Mouse (Mus musculus) CD8-positive naive resting alpha-beta T cell, adult 2 months (primary cell): ENCODE measurements around the gene Smg8.
"Not testable (repeated sequence)": the region's sequence is repeated elsewhere in the genome, so short reads cannot be mapped to it uniquely, and the experiment has no call there.

Source experiments
- DNase-seq, 2 experiments: peaks; one replicate each; pipeline ENCODE4 v3.0.0; 2022; ENCODE audit warnings: low read depth in 2 of 2, low spot score in 2 of 2

Gene Smg8

DNA sequence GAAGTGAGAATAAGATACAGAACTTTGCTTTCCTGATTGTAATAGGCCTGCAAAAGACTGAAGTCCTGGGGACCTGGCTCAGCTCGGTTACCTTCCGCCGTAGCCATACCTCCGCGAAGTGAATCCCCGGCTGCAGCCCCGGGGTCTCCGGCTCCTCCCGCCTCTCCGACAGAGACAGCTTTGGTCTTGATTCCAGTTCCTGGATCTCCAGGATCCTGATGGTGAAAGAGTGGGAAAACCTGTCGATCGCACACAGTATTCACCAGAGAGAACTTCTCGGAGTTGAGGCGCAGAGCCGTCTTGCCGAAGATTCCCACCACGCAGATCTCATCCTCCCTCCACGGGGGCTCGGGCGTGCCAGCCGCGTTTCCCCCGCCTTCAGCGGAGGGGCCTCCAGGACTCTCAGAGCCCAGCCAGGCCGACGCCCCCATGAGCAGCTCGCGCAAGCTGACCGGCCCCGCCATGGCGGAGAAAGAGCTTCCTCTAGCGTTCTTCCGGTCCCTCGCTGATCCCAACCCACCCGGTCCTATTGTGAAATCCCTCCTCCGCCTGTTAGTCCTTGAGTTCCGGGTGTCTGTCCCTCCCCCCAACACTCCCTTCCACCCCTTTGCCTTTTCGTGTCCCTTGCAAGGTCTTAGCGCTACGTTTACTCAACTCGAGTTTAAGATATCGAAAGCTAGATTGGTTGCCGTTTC, at the start of gene Smg8:
Gene Smg8, minus strand, starts transcription at position 485 of the 695 bp plus-strand sequence.
- DNase-seq, result peak; percentile 68 to 78

DNA sequence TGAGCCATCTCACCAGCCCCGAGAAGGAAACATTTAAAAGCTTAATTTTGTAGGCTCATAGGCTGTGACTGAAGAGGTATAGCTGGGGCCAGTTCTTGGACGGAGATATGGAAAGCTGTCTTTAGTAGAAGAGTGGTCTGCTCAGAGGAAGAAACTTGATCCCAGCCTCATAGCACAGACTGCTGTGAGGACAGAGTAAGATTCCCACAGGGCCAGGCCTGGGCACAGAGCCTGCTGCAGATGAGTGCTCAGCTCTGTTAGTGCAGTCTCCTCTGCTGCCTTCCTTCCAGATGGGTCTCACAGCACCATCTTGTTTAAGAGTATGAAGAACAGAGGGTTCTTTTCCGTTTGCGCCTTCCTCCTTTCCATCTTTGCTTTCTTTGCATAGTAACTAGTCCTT, 49.7 kb upstream of the Smg8 start:
- DNase-seq, result no peak

DNA sequence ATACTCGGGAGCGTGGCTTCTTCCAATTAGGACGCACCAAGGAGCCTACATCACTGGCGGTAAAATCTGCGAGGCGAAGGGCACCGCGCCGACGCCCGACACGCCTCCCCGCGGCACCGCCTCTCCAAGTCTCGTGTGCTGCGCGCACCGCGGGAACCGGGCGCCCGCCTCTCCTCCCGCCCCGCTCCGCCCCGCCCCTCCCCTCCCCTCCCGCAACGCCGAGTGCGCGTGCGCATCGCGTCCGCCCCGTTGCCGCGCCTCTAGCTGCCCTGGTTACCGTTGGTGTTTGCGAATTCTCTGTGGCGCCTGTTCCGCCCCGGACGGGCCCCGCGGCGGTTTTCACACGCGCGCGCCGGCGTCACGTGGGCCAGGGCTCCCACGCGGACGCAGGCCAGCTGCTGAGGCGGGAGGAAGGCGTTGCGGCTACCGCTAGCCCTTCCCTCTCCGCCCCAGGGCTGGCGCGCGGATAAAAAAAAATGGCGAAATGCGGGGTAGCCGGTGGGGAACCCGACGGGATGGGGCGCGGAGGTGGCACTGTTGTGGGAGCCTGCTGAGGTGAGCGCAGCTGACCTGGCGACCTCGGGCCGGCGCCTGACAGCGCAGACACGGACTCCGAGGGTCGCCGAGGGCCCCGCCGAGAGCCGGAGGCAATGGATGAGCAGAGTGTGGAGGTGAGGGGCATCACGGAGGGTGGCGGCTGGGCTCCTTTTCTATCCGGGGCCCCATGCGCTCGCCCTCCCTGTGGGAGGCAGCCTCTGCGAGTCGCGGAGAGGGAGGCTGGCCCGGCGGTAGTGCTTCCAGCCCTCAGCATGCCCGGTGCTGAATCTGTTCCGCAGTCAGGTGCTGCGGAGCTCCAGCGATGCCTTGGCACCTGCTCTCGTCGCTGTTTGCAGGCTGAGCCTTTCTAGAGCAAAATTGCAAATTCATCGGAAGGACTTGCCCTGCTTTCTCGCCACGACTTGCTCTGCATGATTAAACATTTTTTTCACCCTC, 40.5 kb upstream of the Smg8 start, which contains the start of gene Trim37:
Gene Trim37, plus strand, starts transcription at position 254 of the 993 bp plus-strand sequence.
- peak; percentile 62 to 71 for DNase-seq

DNA sequence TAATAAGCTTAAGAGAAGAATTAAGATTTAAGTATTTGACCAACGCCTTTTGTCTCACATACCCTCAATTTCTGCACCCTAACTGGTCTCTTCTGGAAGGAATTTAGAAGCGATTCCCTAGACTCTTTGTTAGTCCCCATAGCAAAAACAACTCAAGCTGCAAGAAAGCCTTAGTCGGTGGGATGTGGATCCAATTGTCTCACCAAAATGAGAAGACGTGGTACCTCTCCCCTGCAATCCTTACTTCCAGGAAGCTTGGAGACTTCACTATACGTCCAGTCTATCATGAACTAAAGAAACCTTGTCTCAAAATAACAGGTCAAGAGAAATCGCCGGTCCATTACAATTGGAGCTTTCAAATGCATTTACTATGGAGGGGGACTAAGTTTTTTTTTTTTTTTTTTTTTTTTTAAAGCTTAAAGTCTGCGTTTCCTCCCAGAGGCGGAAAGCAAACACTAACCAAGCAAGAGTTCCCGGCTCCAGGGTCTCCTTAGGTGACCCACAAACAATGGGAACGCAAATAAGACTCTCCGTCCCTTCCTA, 39.8 kb upstream of the Smg8 start:
- no peak for DNase-seq

DNA sequence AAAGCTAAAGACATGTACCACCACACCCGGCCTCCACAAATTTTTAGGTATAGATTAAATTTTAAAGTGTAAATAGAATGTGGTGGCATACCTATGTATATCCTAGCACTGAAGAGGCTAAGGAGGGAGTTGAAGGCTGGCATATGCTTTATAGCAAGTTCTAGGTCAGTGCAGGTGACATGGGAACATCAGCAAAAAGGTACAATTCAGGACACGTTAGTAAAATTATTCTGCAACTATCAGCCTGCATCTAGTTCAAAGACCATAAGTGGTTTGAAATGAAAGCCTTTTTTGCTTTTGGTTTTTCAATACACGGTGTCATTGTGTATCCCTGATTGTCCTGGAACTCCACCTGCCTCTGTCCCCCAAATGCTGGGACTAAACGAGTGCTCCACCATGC, 39.0 kb upstream of the Smg8 start:
- DNase-seq, result no peak

DNA sequence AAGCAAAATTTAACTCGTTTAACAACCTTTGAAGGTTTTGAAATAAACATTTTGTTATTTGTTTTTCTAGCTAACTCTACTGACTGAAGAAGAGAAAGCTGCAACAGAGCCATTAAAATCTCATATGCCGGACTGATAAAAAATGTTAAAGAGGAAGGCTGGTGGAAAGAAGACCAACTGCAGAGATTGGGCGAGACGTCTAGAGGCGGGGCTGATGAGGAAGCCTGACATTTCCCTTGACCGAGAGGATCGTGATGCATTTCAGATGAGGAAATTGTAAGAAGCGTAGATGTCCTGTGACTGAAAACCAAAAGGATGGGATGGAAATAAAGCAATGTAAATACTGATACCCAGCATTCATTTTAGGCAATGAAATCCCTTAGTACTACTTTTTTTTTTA, 35.3 kb upstream of the Smg8 start:
- no peak for DNase-seq

DNA sequence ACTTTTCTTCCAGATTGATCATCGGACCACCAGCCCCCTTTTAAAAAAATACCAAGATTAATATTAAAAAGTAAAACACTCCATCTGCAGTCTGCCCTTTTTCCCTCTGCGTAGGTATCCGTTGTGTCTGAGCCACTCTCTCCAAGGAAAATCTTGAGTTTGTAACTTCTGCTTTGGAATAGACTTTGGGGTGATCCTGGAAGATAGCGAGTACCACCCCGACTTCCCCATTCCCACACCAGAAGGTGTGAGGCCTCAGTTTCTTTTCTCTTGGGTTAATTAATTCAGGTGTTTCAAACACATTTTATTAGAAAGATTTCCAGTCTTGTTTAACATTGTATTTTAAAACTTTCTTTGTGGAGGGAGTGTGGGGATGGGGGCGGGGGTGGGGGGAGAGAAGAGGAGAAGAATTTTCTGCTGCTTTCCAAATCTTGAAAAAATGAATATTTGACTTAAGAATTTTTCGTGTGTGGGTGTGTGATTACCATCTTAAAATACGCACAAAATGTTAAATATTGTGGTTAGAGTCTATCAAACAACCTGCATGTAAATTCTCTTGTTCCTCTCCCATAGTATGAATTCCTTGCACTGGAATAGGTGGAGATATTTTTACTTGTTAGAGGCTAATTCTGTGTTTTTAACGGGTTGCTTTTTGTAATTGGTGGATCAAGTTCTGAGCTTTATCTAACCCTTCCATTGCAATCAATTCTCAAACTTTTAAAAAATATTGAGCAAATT, 23.8 kb upstream of the Smg8 start:
- DNase-seq, result no peak

DNA sequence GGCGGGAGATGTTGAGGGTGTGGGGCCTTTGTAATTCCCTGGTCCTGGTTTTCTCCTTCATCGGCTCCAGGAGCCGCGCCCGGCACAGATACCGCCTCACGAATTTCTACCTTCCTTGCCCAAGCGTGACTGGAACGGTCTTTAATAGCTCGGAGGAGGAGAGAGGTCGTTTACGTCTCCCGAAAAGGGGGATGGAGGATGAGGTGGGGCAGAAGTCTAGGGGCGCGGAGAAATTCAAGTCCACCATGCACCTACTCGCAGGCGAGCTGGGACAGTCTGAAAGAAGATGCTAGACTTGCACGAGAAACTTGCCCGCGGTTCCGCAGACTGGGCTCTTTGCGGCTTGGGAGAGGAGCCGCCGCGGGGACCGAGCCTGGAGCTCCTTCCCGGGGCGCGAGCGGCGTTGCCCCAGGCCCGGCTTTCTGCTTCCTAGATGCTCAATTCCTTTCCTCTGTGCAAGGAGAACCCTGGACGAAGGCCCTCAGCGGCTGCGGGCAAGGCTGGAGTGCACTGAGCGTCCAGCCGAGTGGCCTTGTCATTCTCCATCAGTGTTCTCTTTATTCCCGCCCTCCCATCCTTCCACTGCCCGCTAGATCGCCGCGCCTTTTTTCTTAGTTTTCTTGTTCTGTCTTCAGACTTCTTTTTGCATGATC, 23.1 kb upstream of the Smg8 start:
- no peak for DNase-seq

DNA sequence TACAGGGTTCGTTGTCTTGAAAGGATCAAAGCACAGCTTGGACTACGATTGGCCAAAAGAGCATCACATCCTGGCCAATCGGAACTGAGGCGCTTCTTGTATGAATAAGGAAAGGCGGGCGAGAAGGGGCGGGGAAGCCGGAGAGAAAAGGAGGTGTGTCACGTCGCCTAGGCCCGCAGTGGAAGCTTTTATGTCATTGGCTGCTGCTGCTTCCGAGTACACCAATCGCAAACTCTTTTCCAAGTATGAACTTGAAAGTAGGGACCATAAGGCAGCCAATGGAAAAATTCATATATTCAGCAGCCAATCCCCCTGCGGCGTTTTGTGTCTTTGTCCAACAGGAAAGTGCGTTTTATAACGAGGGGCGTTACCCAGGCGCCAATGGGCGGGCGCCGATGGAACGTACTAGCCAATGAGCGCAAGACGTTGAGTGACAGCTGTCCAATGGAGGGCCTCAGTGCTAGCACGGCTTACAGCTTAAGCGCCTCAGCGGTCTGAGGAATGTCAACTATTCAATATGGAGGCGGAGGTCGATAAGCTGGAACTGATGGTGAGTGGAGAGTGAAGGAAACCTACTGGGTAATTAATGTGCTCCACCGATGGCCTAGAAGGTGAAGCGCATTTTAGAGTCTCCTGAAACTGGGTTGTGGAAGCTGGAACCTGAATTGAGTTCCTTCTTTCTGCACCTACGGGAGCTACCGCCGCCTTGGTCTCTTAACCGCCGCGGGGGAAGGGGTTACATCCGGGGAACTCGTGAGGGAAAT, 22.4 kb upstream of the Smg8 start, which contains the start of gene Ska2:
Gene Ska2, plus strand, starts transcription at position 480 of the 764 bp plus-strand sequence.
- peak; percentile 96 to 97 for DNase-seq

DNA sequence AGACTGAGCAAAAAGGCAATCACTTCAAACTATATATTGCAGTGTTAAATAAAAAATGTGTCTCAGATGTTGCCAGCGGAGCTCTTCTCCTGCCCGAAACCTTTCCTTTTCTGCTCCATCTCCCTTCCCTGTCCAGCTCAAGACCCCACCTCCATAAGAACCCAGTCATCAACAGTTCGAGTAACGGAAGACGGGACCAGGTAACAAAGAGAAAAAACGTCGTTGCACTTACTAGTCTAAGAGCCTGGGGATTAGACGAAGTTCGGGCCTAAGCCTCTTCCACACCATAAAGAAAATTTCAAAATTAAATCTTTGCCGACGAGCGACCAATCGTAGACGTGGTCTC, 21.8 kb upstream of the Smg8 start, which contains the start of gene Prr11:
Gene Prr11, minus strand, starts transcription at position 300 of the 346 bp plus-strand sequence.
- DNase-seq, result no peak

DNA sequence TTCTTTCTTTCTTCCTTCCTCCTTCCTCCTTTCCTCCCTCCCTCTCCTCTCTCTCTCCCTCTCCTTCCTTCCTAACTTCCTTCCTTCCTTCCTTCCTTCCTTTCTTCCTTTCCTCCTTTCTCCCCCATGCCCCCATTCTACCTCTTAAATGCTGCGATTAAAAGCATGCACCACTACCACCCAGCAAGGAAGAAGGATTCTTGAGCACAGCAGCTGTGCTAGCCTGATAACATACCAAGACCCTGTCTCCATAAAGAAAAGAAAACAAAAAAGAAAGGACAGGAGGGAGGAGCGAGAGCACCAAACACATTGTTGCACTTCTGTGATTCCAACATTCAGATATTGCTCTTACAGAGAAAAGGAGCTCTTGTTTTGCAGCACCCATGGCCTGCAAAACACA, 568 bp upstream of the Smg8 start:
- DNase-seq, result no peak

DNA sequence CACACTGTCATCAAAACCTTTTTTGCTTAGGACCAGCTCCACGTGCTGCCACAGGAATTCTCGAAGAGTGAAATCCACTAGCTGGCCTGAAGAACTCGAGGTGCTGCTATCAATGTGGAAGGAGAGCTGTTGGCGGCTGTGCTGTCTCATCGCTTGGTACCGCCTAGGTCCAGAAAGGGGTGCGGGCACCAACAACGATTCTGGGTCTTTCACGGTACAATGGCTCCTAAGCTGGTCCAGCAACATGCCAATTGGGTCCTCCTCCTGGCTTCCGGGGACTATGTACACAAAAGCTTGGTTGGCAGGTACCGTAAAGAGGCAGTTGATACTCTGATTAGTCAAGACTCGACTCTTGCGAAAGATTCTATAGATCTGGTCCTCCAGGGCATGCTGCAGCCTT, 1.1 kb downstream of the Smg8 start:
- no peak for DNase-seq

DNA sequence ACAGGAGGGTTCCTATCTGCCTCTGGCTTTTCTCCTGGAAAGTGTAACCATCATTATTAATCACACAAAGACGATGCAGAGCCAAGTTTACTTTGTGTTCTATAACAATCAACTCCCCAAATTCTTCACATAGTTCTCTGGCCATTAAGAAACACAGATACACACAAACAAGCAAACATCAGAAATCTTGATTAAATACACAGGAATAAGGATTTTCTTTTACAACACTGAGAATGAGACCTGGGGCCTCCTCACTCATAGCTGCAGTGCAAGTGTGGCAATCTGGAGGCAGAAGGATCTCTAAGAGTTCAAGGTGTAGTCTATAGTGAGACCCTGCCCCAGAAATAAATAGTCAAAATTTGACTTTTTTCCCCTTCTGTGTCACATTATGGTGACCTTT, 2.9 kb downstream of the Smg8 start:
- no peak for DNase-seq

DNA sequence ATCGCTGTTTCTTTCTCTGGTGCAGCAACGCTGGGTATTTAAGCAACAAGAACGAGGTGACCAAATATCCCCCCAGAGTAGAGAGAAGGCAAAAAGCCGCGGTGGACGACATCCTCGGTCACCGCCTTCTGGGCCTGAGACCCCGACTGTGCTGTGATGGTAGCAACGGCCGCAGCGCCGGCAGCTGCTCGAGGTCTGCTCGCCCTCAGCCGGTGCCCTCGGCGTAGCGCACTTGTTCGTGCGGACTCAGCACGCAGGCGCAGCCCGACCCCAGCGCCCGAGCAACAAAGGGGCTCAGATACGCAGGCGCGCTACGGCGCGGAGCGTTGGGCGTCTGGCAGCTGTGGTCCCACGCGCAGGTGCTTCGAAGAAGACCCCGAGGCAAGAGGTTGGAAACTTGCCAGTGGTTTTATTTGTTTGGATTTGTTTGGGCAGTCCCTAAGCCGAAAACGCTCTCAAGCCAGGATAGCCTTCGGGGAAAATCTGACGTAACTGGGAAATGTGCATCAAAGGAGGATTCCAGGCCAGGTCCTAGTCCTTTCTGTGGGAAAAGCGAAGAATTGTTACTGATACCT, 12.6 kb downstream of the Smg8 start, which contains the start of gene Gdpd1:
Gene Gdpd1, minus strand, starts transcription at position 197 of the 575 bp plus-strand sequence.
- peak; percentile 76 to 78 for DNase-seq

DNA sequence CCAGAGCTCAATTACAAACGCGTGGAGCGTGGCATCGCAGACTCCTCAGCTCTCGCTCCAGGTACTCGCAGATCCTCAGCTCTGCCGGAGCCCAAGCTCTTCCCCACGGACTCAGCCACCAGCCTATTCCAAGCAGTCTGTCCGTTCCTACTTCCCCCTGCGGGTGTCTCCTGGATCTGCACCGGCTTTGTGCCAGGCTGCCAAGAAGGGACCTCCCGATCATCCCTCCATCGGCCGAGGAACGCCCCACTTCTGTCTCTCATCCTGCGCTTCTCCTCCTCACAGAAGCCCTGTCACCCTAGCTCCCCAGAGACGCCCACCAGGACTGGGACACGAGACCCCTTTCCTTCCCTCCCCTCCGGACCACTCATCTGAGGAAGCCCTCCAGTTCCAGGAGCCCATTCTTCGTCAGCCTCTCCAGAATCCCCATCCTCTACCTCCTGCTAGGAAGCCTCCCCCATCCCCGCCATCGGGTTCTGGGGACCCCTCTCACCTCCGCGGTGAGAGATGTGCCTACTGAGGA, 13.2 kb downstream of the Smg8 start:
- DNase-seq, result peak; percentile 25 to 29

DNA sequence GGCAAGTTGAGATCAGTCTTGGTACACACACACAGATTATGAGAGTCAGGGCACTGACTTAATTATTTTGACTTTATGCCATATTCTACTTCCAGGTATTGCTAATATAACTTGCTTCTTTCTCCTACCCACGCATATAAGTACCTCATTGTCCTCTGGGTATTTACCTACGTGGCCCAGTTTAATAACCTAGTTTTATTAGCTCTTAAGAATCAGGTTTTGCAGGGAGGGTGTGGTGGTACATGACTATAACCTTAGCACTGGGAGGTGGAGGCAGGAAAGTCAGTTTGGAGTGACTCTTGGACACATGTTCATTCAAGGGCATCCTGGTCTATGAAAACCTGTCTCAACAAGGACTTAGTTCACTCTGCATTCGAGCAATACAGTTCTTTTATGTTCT, 24.5 kb downstream of the Smg8 start:
- DNase-seq, result no peak

DNA sequence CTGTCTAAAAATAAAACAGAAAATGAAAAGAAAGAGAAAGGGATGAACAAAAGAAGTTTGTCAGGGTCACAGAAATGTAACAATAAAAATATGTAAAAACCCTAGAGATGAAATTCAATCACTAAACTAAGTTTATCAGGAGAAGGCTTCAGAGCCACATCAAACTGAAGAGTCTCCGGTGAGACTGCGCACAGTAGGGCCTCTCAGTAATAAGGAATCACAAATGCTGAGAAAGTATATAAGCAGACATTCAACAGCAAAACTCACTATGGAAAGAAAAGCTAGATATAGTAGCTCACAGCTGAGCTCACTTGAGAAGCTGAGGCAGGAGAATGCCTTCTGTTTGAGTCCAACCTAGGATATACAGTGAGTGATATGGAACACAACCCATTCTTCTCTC, 26.2 kb downstream of the Smg8 start:
- DNase-seq, result no peak

DNA sequence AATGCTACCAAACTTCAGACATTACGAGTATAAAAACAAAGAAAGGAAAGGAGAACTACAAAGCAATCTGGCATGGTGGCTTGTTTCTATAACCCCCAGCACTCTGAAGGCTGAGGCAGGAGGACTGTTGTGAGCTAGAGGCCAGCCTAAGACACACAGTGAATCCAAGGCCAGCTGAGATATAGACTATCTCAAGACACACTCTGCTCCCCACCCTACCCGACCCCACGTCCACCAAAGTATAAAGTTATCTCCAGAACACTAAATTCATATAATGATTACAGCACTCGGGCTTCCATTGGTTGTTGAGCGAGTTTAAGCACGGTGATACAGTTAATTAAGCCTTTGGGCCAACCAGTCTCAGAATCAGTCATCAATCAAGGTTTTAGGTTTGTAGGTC, 30.3 kb downstream of the Smg8 start:
- DNase-seq, result no peak

DNA sequence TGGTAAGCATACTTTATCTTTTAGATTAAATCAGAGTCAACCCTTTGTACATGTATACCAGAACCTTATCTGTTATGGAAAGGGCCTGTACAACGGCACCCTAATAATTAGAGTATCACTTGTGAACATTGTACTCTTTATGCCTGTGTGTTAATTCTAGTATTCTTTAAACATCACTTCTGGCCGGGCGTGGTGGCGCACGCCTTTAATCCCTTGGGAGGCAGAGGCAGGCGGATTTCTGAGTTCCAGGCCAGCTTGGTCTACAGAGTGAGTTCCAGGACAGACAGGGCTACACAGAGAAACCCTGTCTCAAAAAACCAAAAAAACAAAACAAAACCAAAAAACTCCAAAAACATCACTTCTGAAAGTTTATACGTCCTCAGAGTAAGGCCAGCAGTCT, 37.7 kb downstream of the Smg8 start:
- not testable (repeated sequence) for DNase-seq
